Mouse (Mus musculus): ENCODE data around the gene Mlip.
"Not testable (repeated sequence)": the region's sequence is repeated elsewhere in the genome, so short reads cannot be mapped to it uniquely, and the experiment has no call there.

The Mlip gene

GRCm38 (mm10) chr9:77198250-77198649 lies 154.5 kb downstream of the Mlip start:
- no peak for DNase-seq (ENCODE audit: low read depth)

GRCm38 (mm10) chr9:77179486-77179885 lies 173.3 kb downstream of the Mlip start:
- DNase-seq (ENCODE audit: low read depth) = no peak

DNA sequence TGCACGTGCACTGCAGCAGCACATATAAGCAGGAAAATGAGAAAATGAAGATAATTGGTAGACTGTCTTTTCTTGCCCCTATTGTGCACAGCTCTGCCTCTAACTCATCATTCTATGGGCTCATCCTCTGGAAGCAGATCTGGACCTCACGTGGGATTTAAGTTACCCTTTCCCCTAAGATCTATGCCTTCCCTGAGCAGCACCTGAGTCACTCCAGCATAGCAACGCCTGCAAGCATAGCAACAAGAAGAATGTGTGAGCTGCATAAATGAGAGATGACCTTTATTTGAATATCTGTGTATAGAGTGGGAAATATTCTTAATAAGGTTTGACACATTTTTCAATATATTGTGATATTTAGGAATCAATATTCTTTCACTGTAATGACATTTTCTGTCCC lies 176.9 kb downstream of the Mlip start:
- DNase-seq (ENCODE audit: low read depth) = no peak

- no peak for DNase-seq (ENCODE audit: low read depth)
Measured at GRCm38 (mm10) chr9:77172044-77172443, 180.7 kb downstream of the Mlip start.

GRCm38 (mm10) chr9:77165877-77166276 lies 186.9 kb downstream of the Mlip start:
- DNase-seq (ENCODE audit: low read depth) = no peak

GRCm38 (mm10) chr9:77161764-77162163 lies 191.0 kb downstream of the Mlip start:
- no peak for DNase-seq (ENCODE audit: low read depth)

GRCm38 (mm10) chr9:77160277-77160926 lies 192.4 kb downstream of the Mlip start:
- DNase-seq (ENCODE audit: low read depth) = no peak

DNA sequence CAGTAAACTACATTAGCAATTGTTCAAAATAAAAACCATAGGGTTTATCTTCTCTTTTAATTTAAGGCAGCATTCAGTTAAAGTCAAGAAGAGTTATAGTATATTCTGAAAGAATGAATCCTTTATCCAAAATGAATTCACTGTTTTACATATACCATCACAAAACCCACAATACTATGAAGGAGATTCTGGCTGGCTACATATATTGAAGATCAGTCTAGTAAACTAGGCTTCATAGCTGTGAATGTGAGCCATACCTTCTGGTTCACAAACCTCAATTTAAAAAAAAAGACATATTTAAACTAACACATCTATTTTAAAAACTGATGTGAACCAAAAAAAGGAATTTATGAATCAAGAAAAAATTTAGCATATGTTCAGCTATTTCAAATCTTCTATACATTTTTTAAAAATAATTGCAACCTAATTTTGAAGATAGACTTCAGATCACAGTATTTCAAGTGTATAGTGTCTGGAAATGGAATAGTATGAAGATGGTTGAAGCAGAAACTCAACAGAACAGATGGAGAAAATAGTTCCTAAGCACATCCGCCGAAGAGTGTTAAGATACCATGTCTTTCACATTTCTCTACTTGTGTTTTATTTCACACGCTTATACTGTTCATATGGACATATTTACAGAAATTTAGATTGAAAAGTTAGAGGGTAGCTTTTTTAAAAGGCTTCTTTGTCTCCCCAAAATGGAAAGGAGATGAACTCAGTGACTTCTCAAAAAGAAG lies 204.1 kb downstream of the Mlip start:
- DNase-seq (ENCODE audit: low read depth) = no peak

GRCm38 (mm10) chr9:77119735-77120134 lies 233.0 kb downstream of the Mlip start:
- DNase-seq (ENCODE audit: low read depth) = no peak

- DNase-seq (ENCODE audit: low read depth) = no peak
Measured at GRCm38 (mm10) chr9:77096886-77097285, 255.9 kb downstream of the Mlip start.

DNA sequence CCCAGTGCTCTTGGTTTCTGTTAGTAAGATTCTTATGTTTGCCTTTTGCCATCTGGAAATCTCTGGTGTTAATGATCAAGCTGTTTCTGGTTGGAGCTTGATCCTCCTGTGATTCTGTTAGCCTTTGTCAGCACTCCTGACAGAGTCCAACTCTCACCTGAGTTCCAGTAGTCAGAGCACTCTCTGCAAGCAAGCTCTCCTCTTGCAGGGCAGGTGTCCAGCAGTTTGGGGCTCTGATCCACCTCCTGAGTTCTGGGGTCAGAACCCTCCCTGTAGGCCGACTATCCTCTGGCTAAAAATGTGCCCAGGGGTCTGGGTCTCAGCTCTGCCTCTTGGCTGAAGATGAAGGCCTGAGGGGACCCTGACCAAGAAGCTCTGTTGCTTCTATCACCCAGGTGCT lies 269.5 kb downstream of the Mlip start:
- not testable (repeated sequence) for DNase-seq (ENCODE audit: low read depth)

- DNase-seq (ENCODE audit: low read depth) = no peak
Measured at GRCm38 (mm10) chr9:77071676-77072075, 281.1 kb downstream of the Mlip start.

DNA sequence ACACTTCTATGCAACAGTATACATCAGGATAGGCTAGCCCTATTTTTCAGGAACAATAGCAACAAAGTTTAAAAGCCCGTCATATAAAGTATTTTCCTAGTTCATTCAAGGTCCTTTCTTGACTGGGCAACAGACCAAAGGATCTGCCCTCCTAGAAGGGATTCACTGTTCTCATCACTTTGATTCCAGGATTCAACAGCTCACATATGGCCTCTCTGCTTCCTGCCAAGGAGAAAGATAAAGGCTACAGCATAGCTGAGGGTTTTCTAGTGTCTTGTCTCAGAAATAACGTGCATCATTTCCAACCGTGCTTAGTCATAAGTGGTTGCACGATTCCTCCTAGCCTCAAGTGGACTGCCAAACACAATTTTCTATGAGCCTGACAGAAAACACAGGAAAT lies 296.2 kb downstream of the Mlip start:
- DNase-seq (ENCODE audit: low read depth) = no peak

DNA sequence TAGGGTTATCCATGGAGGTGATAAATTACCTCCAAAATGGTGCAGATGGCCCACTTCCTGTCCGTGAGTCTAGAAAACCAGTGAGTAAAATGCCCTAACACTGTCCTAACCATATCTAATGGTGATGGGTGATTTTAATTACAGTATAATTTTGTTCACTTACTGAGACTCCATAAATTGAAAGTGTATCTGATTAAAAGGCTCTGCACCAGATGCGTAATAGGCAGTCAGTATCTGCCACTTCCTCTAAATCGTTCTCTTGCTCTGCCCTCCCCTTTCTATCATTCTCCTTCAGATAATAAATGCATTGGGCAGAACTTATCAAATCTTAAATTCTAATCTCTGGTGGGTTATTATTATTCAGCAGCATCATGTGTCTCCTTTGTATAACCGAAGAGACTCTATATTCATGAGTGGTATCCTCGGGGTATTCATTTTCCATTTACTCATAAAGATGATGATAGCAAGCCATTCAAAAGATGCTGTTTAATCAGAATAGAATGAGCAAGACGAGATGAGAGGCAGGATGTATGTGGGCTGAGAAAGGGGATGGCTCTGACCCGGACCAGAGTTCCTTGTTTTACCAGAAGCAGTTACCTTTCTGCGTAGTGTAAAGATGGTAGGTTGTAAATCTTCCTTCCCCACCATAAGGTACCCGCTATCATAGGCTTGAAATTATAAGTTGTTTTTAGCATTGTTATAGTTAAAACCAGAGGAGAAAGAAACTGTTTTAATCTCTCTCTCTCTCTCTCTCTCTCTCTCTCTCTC lies 298.2 kb downstream of the Mlip start:
- DNase-seq (ENCODE audit: low read depth) = no peak
